Mouse (Mus musculus): Measurements from ENCODE around the gene 2810021J22Rik.
A peak's percentile ranks its signal among the peaks of the same experiment; 100 is the strongest.

The 2810021J22Rik gene

DNA sequence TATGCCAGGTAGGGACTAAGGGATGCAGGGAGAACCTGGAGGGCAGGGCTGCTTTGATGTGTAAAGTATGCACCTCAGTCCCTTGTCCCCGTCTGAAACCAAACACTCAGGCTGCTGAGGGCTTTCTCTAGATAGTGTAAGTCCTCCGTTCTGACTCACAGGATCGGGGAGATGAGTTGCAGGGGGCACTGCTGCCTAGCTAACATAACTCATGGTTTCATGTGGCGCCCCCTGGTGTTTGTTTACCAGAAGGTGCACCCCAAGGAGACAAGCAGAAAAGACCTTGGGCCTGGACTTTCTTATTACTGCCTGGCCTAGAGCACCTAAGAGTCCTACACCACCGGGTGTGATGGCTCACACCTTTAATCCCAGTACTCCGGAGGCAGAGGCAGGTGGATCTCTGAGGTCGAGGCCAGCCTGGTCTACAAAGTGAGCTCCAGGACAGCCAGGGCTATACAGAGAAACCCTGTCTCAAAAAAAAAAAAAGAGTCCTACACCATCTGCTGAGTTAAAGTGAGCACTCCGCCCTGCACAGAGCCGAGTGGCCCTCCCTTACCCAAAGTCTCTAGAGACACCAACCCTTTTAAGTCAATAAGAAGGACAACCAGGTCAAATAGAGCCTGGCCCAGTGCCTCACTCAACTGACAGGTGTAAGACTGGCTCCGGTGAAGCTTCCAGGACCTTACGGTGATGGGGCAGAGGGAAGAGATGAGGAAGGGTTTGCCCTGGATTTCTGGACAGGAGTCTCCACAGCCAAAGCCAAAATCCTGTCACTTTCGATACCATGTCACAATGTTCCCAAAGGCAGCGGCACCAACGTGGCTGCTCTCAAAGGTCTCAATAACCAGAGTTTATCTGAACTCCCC, 50.1 kb downstream of the 2810021J22Rik start:
- DNase-seq (ENCODE audit: low spot score in 2 of 2) = peak; percentile 59 to 82

DNA sequence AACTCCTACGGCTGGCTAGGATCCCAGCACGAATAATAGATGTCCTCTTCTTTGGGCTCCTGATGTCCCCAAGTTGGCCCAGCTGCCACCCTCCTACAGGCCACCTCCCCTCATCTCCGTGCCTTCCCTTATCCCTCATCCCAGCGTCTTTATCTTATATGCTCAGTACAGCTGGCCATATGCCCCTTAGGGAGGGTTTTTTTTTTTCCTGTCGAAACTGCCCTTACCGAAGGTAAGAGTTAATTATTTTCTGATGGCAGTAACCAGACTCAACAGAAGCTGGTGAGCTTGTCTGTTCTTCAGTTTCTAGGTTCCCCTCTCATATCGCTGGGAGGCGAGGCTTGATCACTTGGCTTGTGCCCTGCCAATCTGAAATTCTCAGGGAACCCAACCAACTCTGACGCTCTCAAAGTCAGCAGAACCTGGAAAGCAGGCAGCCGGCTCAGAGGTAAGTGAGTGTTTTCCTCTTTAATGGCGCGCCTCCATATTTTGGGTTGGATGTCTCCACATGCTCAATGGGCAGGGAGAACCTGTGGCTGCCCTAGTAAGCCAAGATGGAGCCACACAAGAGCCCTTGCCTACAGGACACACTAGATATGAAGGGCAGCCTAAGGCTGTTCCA, 50.8 kb downstream of the 2810021J22Rik start, which contains the start of gene Btnl10:
TSS of gene Btnl10 (plus strand) at position 164 of the 622 bp plus-strand sequence.
- peak; percentile 51 to 69 for DNase-seq (ENCODE audit: low spot score in 2 of 2)

DNA sequence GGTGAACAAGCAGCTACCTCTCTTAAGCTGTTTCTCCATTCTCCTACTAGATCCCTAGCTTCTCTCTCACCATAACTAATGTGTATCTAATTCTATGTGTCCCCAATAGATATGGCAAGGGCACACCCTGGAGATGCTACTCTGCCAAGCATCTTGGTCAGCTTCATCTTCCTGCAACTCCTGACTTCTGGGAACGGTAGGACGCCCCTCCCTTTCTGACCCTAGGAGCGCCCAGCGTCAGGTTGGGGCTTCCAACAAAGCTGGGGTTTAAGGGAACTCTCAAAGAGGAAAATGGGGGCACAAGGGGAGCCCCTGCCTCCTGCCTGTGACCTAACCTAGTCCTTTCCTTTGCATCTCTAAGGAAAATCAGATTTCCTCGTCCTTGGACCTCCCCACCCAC, 51.7 kb downstream of the 2810021J22Rik start:
- DNase-seq (ENCODE audit: low spot score in 2 of 2) = no peak

DNA sequence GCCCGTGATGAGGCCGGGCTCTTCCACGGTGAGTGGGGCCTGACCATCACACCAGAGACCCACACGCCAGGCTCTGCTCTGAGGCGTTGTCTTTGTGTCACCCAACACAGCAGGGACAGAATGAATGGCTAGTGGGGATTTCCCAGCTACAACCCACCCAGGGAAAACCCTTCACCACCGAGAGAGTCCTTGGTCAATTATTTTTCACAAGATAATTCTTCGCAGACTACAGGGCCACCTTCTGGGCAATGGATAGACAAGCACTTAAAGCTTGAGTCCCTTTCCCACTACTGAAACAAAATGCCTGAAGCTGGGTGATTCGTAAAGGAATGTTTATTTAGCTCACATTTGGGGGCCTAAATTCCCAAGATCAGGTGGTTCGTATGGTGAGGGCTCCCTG, 55.4 kb downstream of the 2810021J22Rik start:
- DNase-seq (ENCODE audit: low spot score in 2 of 2) = no peak

DNA sequence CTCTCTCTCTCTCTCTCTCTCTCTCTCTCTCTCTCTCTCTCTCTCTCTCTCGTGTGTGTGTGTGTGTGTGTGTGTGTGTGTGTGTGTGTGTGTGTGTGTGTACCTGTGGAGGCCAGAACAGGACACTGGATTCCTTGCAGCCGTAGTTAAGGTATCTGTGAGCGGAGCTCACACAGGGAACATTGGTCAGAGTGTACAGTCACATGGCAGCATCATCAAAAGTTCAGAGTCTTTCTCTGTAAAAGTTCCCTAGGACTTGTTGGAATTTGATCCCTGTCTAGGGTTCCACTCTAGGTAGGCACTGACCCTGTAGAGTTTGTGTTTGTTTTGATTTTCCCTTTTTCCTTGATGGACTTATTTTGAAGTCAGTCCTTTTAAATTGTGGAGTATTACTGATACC, 59.6 kb downstream of the 2810021J22Rik start:
- DNase-seq (ENCODE audit: low spot score in 2 of 2) = no peak

DNA sequence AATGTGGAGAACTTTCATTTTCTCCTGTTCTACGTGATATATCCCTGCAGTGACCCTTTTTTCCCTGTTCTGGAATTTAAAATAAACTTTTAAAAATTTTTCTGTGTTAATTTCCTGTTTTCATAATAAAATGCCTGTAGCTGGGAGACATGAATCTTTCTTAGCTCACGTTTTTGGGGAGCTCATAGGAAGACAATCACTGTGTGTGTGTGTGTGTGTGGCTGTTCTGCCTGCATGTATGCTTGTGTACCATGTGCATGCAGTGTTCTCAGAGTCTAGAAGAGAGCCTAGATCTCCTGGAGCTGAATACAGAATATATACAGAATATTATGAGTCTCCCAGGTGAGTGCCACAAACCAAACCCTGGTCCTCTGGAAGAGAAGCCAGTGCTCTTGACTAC, 60.0 kb downstream of the 2810021J22Rik start:
- DNase-seq (ENCODE audit: low spot score in 2 of 2) = no peak

DNA sequence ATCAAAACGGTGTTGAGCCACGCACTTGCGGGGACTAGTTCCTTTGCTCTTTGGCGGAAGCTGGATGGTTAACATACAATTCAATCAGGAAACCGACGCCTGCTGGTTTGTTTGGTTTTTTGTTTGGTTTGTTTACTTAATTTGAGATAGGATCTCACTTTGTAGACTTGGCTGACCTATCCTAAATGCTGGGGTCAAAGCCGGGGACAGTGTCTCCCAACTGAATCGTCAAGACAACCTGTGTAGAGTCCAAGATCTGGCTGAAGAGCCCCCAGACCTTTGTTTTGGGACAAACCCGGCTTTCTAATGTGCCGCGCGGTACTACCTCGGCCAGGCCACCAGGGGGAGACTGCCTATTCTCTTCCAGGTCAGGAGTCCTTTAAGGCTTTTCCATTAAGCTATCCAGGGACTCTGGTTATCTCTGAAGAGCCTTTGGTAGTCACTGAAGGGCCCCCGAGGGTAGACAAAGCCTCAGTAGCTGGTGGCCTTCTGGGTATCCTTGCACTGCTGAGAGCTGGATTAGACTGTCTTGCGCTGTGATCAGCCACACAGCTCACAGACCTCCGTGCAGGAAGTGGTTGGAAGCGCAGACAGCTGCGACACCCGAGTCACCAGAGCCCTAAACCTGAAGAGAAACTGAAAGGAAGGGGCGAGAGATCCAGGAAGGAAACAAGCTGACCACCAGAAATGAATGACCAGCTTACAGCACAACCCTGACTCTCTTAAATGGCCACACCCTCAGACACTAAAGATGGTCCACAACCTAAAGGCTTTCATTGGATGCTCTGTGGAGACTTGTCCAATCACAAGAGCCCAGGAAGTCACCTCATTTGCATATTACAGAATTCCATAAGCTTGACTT, 61.0 kb downstream of the 2810021J22Rik start:
- peak; percentile 75 to 79 for DNase-seq (ENCODE audit: low spot score in 2 of 2)

DNA sequence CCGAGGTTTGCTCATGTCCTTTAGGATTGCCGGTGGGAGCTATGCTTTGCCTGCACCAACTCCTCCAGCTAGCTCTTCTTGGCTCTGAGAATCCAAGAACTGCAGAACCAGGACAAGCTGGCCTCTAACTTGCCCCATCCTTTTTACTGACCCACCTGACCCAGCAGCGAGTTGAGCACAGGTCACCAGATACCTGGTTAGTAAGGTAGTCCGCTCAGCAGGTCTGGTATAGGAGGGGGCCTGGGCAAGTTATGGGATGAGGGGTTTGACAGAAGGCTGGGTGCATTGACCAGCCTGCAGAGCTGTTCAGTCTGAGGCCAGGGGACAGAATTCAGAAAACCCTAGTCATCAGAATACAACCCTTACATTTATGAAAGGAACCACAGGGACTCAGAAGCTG, 62.0 kb downstream of the 2810021J22Rik start:
- no peak for DNase-seq (ENCODE audit: low spot score in 2 of 2)

DNA sequence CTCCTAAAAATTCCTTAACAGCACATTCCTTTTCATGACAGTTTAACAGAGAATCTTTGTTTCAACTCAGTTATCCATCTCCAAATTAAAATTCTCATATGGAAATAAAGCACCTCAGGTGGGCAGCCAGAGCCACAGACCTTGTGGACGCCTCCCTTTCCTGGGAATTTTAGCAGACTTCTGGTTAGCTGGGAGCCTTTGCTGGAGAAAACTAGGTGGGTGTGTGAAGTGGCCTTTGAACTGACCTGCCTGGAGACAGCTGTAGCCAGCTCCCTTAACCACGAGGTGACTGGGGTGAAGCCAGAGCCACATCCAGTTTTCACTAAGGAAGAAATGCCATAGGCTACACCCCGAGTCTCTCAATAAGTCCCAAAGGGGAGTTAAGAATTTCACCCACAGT, 62.6 kb downstream of the 2810021J22Rik start:
- DNase-seq (ENCODE audit: low spot score in 2 of 2) = no peak

DNA sequence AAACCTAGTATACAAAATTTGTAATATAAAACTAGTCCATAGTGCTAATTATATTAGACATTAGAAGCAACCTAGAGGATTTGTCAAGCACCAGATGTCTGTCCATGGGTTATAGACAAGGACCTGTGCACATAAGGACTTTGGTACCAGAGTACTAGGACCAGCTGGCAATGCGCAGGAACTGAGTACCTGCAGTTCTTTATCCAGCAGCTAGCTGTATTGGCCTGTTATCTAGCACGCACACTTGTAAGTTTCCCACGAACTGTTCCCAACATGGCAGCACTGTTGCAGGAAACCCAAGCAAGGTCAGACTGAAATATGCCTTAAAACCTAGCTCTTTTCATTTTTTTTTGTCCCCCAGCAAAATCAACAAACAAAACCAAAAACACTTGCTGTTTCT, 63.2 kb downstream of the 2810021J22Rik start:
- no peak for DNase-seq (ENCODE audit: low spot score in 2 of 2)

DNA sequence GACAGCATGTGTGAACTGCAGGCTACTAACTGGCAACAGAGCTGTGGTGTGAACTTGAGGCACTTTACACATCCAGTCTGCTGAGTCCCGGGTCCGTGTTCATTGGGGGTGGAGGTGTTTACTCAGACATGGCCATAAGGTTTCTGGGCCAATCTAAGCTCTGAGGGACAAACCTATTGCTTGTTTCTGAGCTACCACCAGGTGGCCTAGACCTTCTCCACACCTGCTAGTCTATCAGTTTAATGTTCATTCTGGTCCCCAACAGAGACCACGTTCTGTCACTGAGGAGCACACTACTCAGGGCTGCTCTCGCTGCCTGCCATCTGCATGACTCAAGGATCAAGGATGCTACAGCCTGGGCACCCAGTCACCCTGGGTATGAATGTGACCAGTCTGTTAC, 64.6 kb downstream of the 2810021J22Rik start:
- no peak for DNase-seq (ENCODE audit: low spot score in 2 of 2)
